Mouse (Mus musculus): ENCODE results near the gene Riox2. TPM values are rescaled to one million over a fixed set of nuclear protein-coding genes. Genes with fewer than 3 reads are reported as not detected.

Riox2 gene
- polyA plus RNA-seq (2012; rRNA removed; ENCODE audit: low replicate concordance): 4.6 and 7.8 TPM in 2 replicates

GRCm38 (mm10) chr16:59471637-59472278 lies at the start of gene Riox2:
Gene Riox2, plus strand, starts transcription at chr16:59471775.

Other genes starting within 250 kb of the Riox2 start
- gene Olfr201, start 199.1 kb upstream of the Riox2 start, polyA plus RNA-seq (2012; rRNA removed; ENCODE audit: low replicate concordance): not detected in 2 replicates
- not detected in 2 replicates for gene Olfr202, start 185.0 kb upstream of the Riox2 start, polyA plus RNA-seq (2012; rRNA removed; ENCODE audit: low replicate concordance)
- gene Olfr203, start 172.9 kb upstream of the Riox2 start, polyA plus RNA-seq (2012; rRNA removed; ENCODE audit: low replicate concordance): not detected in 2 replicates
- not detected in 2 replicates for gene Olfr204, start 153.5 kb upstream of the Riox2 start, polyA plus RNA-seq (2012; rRNA removed; ENCODE audit: low replicate concordance)
- gene Olfr205, start 140.6 kb upstream of the Riox2 start, polyA plus RNA-seq (2012; rRNA removed; ENCODE audit: low replicate concordance): not detected in 2 replicates
- gene Olfr206, start 122.5 kb upstream of the Riox2 start, polyA plus RNA-seq (2012; rRNA removed; ENCODE audit: low replicate concordance): not detected in 2 replicates
- not detected in 2 replicates for gene Olfr209, start 107.8 kb upstream of the Riox2 start, polyA plus RNA-seq (2012; rRNA removed; ENCODE audit: low replicate concordance)
- not detected in 2 replicates for gene Gabrr3, start 64.4 kb upstream of the Riox2 start, polyA plus RNA-seq (2012; rRNA removed; ENCODE audit: low replicate concordance)
- gene Crybg3, start 129.2 kb downstream of the Riox2 start, polyA plus RNA-seq (2012; rRNA removed; ENCODE audit: low replicate concordance): 3.2 and 9.7 TPM in 2 replicates
- gene Arl6, start 167.6 kb downstream of the Riox2 start, polyA plus RNA-seq (2012; rRNA removed; ENCODE audit: low replicate concordance): 1.4 and 2.2 TPM in 2 replicates